Mouse (Mus musculus): ENCODE data around the gene Rbm34. TPM values are rescaled to one million over a fixed set of nuclear protein-coding genes. Genes with fewer than 3 reads are reported as not detected.

Gene Rbm34
- total and polyA plus RNA-seq, 3 experiments = 24.8 to 42.7 (median 42.3) TPM

GRCm38 (mm10) chr8:126901049-126901448, 69.8 kb downstream of the Rbm34 start:
- in situ Hi-C loops (cut with MboI; ENCODE audit: low pct_ligation_motif_present, low pct_unique_long_range_greater_than_20kb, low sequenced_read_pairs) (no loop called here), dilution Hi-C loops (cut with MboI; ENCODE audit: extremely low pct_ligation_motif_present, extremely low pct_unique_long_range_greater_than_20kb, low sequenced_read_pairs) (loop anchor here (25.0 kb wide), 1 partner anchor 414 kb away; the partner anchor contains the start of gene Tarbp1)
- H3K27me3 ChIP-seq (replicated peaks) = no peaks in the 10 kb centered on the region
- TF ChIP-seq NELFE (IDR thresholded peaks at IDR 0.05; ENCODE audit: low read depth, low read length) (no peak), POLR2AphosphoS2 (IDR thresholded peaks at IDR 0.05; ENCODE audit: low read depth, low read length) (no peak), UBTF (IDR thresholded peaks at IDR 0.05; ENCODE audit: low read depth, low read length) (no peak), SMC3 (IDR thresholded peaks at IDR 0.05; ENCODE audit: low read depth, low read length) (no peak), JUND (conservative IDR thresholded peaks at IDR 0.05; ENCODE audit: low read depth, low read length) (no peak), TCF12 (IDR thresholded peaks at IDR 0.05; ENCODE audit: low read depth, low read length) (no peak), SIN3A (IDR thresholded peaks at IDR 0.05; ENCODE audit: low read length) (no peak), CTCF (conservative IDR thresholded peaks at IDR 0.05 in 1 of 2, IDR thresholded peaks at IDR 0.05 in 1 of 2; ENCODE audit: low read depth in 2 of 2, low read length in 2 of 2) (no peak)
- peaks cover 6% of the 10 kb centered on the region for H3K9me3 ChIP-seq (replicated peaks; ENCODE audit: low read length)
- no peak overlapping the region for H3K4me2 ChIP-seq (ENCODE audit: insufficient read depth, low read depth, poor library complexity, severe bottlenecking)
- H3K9ac ChIP-seq (ENCODE audit: insufficient read depth, low read depth) = no peak overlapping the region
- DNase-seq (ENCODE audit: extremely low read depth) = no peak
- no peak overlapping the region for H3K27ac ChIP-seq (ENCODE audit: insufficient read depth, low read depth)
- no peak overlapping the region for H3K4me3 ChIP-seq (replicated peaks in 1 of 3; ENCODE audit: low read depth in 2 of 3, low read length in 2 of 3, poor library complexity in 1 of 3)
- no peaks in the 10 kb centered on the region for H3K79me2 ChIP-seq (replicated peaks; ENCODE audit: control insufficient read depth, extremely low read depth, insufficient read depth, poor library complexity, severe bottlenecking)
- no peaks in the 10 kb centered on the region for H3K36me3 ChIP-seq (replicated peaks in 1 of 2; ENCODE audit: control insufficient read depth in 1 of 2, insufficient read depth in 1 of 2, low read length in 1 of 2)
- peaks cover 15 to 51% of the 10 kb centered on the region in 2 experiments for H3K4me1 ChIP-seq (ENCODE audit: control insufficient read depth in 1 of 2, insufficient read depth in 2 of 2)

Other genes starting within 250 kb of the Rbm34 start
- 337 and 394 TPM in 2 replicates for gene Tomm20, start 25.2 kb downstream of the Rbm34 start, total RNA-seq (2012; rRNA removed)
- 130 and 151 TPM in 2 replicates for gene Tomm20, start 25.2 kb downstream of the Rbm34 start, total RNA-seq (2014; rRNA removed)
- gene Tomm20, start 25.2 kb downstream of the Rbm34 start, polyA plus RNA-seq (2012; ENCODE audit: insufficient read length, low read depth) = 513 TPM in 2 replicates
- gene Pard3, start 92.8 kb upstream of the Rbm34 start, total RNA-seq (2012; rRNA removed) = 0.08 and 0.51 TPM in 2 replicates
- 0.92 and 0.94 TPM in 2 replicates for gene Pard3, start 92.8 kb upstream of the Rbm34 start, total RNA-seq (2014; rRNA removed)
- 1.3 and 1.5 TPM in 2 replicates for gene Pard3, start 92.8 kb upstream of the Rbm34 start, polyA plus RNA-seq (2012; ENCODE audit: insufficient read length, low read depth)

Data from CH12.LX (cell line).